Mouse (Mus musculus): ENCODE measurements around the gene Itgb3bp. TPM values are rescaled to one million over a fixed set of nuclear protein-coding genes. Genes with fewer than 3 reads are reported as not detected.
A peak's percentile ranks its signal among the peaks of the same experiment; 100 is the strongest.

The Itgb3bp gene
- polyA plus RNA-seq, 1 experiment from 2014 or later = 37.8 TPM

GRCm38 (mm10) chr4:99792365-99792764 lies 137.2 kb downstream of the Itgb3bp start:
- Histone ChIP-seq H3K4me2 (no peak overlapping the region), H3K9me3 (replicated peaks) (no peaks in the 10 kb centered on the region), H3K4me1 (no peaks in the 10 kb centered on the region), H3K4me3 (replicated peaks) (no peak overlapping the region), H3K27ac (no peak overlapping the region), H3K27me3 (no peaks in the 10 kb centered on the region), H3K36me3 (peaks cover 10% of the 10 kb centered on the region; the same call in 1 of the 2 replicates), H3K9ac (no peak overlapping the region)
- 84% methylated on average over 6 of the region's 6 CpGs for WGBS
- no peak for ATAC-seq (replicated peaks; ENCODE audit: low FRiP score)

- Histone ChIP-seq H3K4me2 (no peak overlapping the region), H3K36me3 (no peaks in the 10 kb centered on the region), H3K27me3 (no peaks in the 10 kb centered on the region), H3K9ac (no peak overlapping the region), H3K9me3 (replicated peaks) (no peaks in the 10 kb centered on the region), H3K4me3 (replicated peaks) (no peak overlapping the region), H3K4me1 (no peaks in the 10 kb centered on the region), H3K27ac (no peak overlapping the region)
- no peak for ATAC-seq (replicated peaks; ENCODE audit: low FRiP score)
- 22% methylated on average over 1 of the region's 1 CpGs for WGBS
These were observed 156.6 kb downstream of the Itgb3bp start for GRCm38 (mm10) chr4:99773041-99773440.

DNA sequence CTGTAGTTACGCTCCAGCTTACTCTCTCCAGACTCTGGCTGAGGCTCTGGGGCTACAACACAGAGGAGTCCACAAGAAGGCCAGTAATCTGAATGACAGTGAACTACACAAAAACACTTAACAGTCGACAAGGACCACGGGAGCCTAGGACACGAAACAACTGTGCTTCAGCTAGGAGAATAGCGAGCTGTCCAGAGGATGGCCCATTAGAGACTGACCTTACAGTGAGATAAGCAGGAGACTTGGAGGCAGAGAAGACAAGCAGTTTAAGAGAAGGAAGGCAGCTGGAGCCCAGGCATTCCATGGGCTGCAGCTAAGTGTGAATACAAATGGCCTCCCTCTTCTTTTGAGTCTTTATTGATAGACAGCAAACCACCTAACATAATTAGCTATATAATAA lies 159.1 kb downstream of the Itgb3bp start:
- ATAC-seq (replicated peaks; ENCODE audit: low FRiP score) = no peak; the same call in 1 of the 2 replicates
- no peak overlapping the region for H3K4me3 ChIP-seq (replicated peaks)
- H3K4me2 ChIP-seq = no peak overlapping the region
- no peaks in the 10 kb centered on the region for H3K27me3 ChIP-seq
- no peaks in the 10 kb centered on the region for H3K4me1 ChIP-seq
- WGBS = 66% methylated on average over 5 of the region's 5 CpGs
- no peak overlapping the region for H3K9ac ChIP-seq
- H3K9me3 ChIP-seq (replicated peaks) = no peaks in the 10 kb centered on the region
- no peaks in the 10 kb centered on the region for H3K36me3 ChIP-seq
- no peak overlapping the region for H3K27ac ChIP-seq

DNA sequence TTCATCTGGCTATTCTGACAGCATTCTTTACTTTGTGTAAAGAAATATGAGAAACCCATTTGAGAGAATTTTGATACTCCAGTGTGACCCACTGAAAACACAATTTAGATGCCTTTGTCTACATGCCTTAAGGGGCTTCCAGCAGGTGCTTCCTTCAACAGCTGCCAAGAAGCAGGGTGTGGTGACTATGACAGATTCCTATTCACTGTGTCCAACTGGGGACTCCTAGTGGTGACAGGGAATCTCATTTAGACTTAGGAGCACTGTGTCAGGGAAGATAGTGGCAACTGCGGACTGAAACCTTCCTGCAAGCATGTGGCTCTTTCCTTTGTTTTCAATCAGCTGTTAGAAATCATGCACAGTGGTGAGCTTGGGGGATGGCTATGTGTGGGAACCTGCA lies 162.9 kb downstream of the Itgb3bp start:
- no peak for ATAC-seq (replicated peaks; ENCODE audit: low FRiP score)
- Histone ChIP-seq H3K36me3 (no peaks in the 10 kb centered on the region), H3K9me3 (replicated peaks) (no peaks in the 10 kb centered on the region), H3K4me2 (no peak overlapping the region), H3K27ac (no peak overlapping the region), H3K9ac (no peak overlapping the region), H3K27me3 (no peaks in the 10 kb centered on the region), H3K4me3 (replicated peaks) (no peak overlapping the region), H3K4me1 (no peaks in the 10 kb centered on the region)
- 53% methylated on average over 1 of the region's 1 CpGs for WGBS

DNA sequence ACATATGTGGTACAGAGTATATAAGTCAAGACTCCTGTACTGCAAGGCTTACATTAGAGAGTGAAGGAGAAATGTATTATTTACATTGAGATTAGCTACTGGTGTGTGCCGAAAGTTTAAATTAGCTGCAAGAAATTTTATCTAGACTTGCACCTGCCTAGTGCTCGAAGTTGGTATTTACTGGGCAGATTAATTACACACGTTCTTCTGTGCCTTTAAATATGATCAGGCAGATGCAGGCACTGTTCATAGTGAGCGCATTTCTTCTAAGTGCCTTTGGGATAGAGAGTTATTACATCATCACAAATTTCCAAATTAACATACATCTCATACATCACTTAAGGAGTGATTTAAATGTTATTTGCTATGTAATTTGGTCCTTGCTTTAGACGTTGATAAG lies 163.3 kb downstream of the Itgb3bp start:
- H3K4me2 ChIP-seq = no peak overlapping the region
- H3K4me1 ChIP-seq = no peaks in the 10 kb centered on the region
- H3K27ac ChIP-seq = no peak overlapping the region
- H3K9me3 ChIP-seq (replicated peaks) = no peaks in the 10 kb centered on the region
- no peaks in the 10 kb centered on the region for H3K36me3 ChIP-seq
- H3K4me3 ChIP-seq (replicated peaks) = no peak overlapping the region
- H3K27me3 ChIP-seq = no peaks in the 10 kb centered on the region
- H3K9ac ChIP-seq = no peak overlapping the region
- 81% methylated on average over 5 of the region's 5 CpGs for WGBS
- no peak for ATAC-seq (replicated peaks; ENCODE audit: low FRiP score)

DNA sequence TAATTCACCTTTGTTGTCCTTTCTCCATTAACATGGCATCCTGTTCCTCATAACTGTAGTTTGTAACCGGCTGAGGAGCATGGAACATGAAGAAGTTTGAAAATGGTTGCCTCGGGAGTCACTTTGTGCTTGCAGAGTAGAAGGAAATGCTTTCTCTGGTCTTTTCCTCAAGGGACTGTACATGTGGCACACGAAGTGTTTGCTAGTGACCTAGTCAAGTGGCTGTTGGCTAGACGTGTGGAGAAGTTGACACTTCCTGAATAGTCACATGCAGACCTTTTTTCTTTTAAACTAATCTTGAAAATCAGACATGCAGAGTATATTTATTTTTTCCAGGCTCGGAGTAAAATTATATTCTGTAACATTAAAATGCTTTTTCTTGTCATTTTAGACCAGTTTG lies 177.2 kb downstream of the Itgb3bp start:
- no peaks in the 10 kb centered on the region for H3K27me3 ChIP-seq
- no peak overlapping the region for H3K9ac ChIP-seq
- no peaks in the 10 kb centered on the region for H3K9me3 ChIP-seq (replicated peaks)
- no peak for ATAC-seq (replicated peaks; ENCODE audit: low FRiP score)
- WGBS = 86% methylated on average over 5 of the region's 5 CpGs
- no peak overlapping the region for H3K27ac ChIP-seq
- H3K4me3 ChIP-seq (replicated peaks) = no peak overlapping the region
- H3K36me3 ChIP-seq = peaks cover 17% of the 10 kb centered on the region
- H3K4me2 ChIP-seq = no peak overlapping the region
- no peaks in the 10 kb centered on the region for H3K4me1 ChIP-seq

DNA sequence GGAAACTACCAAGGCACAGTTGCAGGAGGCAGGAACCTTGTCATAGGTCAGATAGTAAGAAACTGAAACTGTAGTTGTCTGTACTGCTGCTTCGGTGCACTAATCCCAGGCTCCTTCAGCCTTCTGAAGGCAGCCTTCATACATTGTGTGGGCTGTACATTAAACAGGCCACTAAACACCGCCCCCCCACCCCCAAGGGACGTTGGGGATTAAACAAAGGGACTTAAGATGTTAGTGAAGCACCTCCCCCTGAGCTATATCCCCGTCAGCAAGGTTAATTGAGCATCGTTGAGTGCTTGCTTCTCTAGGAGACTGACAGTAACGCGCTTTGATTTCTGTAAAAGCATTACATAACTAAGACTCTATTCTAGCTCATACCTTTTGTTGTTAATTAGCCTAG lies 189.8 kb downstream of the Itgb3bp start:
- H3K9ac ChIP-seq = no peak overlapping the region
- WGBS = 57% methylated on average over 7 of the region's 7 CpGs
- no peak for ATAC-seq (replicated peaks; ENCODE audit: low FRiP score)

GRCm38 (mm10) chr4:99725914-99726451 lies 203.6 kb downstream of the Itgb3bp start:
- H3K27ac ChIP-seq = no peak overlapping the region
- peaks cover 8% of the 10 kb centered on the region for H3K9me3 ChIP-seq (replicated peaks)
- H3K36me3 ChIP-seq = peaks cover 59% of the 10 kb centered on the region
- WGBS = 89% methylated on average over 8 of the region's 8 CpGs
- ATAC-seq (replicated peaks; ENCODE audit: low FRiP score) = no peak
- no peak overlapping the region for H3K9ac ChIP-seq
- H3K27me3 ChIP-seq = no peaks in the 10 kb centered on the region
- H3K4me2 ChIP-seq = no peak overlapping the region
- H3K4me1 ChIP-seq = no peaks in the 10 kb centered on the region
- H3K4me3 ChIP-seq (replicated peaks) = no peak overlapping the region

More for the DNA sequence above, 189.8 kb downstream of the Itgb3bp start:
- Histone ChIP-seq H3K4me3 (replicated peaks) (no peak overlapping the region), H3K4me2 (no peak overlapping the region), H3K36me3 (peaks cover 8% of the 10 kb centered on the region; the same call in 1 of the 2 replicates), H3K4me1 (no peaks in the 10 kb centered on the region), H3K9me3 (replicated peaks) (no peaks in the 10 kb centered on the region), H3K27me3 (no peaks in the 10 kb centered on the region), H3K27ac (no peak overlapping the region)

DNA sequence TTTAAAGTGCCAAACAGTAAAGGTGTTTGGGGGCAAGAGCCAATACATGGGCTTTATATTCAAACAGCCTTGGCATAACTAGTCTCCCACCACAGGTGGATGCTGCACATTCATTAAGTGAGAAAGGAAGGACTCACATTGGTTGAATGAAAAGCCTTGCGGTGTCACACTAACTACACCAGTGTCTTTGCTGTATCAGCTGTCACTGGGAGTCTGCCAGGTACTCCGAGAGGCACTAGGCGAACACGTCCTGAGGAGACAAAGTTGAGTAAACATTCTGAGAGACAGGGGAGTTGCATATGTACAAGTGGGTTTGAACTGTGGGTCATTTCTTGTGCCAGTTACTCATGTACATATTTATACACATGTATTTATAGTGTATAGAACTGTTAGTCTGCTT lies 205.3 kb downstream of the Itgb3bp start:
- no peak overlapping the region for H3K9ac ChIP-seq

GRCm38 (mm10) chr4:99717905-99718304 lies 211.7 kb downstream of the Itgb3bp start:
- ATAC-seq (replicated peaks; ENCODE audit: low FRiP score) = no peak
- Histone ChIP-seq H3K27ac (no peak overlapping the region), H3K36me3 (peaks cover 23% of the 10 kb centered on the region), H3K4me3 (replicated peaks) (no peak overlapping the region), H3K4me1 (peaks cover 12% of the 10 kb centered on the region), H3K27me3 (no peaks in the 10 kb centered on the region), H3K4me2 (no peak overlapping the region), H3K9ac (no peak overlapping the region), H3K9me3 (replicated peaks) (no peaks in the 10 kb centered on the region)
- WGBS = 55% methylated on average over 4 of the region's 4 CpGs

More for the DNA sequence above, 205.3 kb downstream of the Itgb3bp start:
- Histone ChIP-seq H3K27me3 (no peaks in the 10 kb centered on the region), H3K4me3 (replicated peaks) (no peak overlapping the region), H3K9me3 (replicated peaks) (no peaks in the 10 kb centered on the region), H3K36me3 (peaks cover 51% of the 10 kb centered on the region), H3K27ac (no peak overlapping the region), H3K4me1 (no peaks in the 10 kb centered on the region), H3K4me2 (no peak overlapping the region)
- 87% methylated on average over 4 of the region's 4 CpGs for WGBS
- no peak for ATAC-seq (replicated peaks; ENCODE audit: low FRiP score)

GRCm38 (mm10) chr4:99715783-99716416 lies 213.7 kb downstream of the Itgb3bp start:
- peak; percentile 80 for ATAC-seq (replicated peaks; ENCODE audit: low FRiP score)
- Histone ChIP-seq H3K4me1 (peaks cover 12% of the 10 kb centered on the region), H3K36me3 (peaks cover 17% of the 10 kb centered on the region), H3K9ac (peak overlapping the region; percentile 64), H3K27me3 (no peaks in the 10 kb centered on the region), H3K27ac (peak overlapping the region; percentile 61), H3K4me3 (replicated peaks) (peak overlapping the region; percentile 67), H3K9me3 (replicated peaks) (no peaks in the 10 kb centered on the region), H3K4me2 (peak overlapping the region; percentile 85)
- WGBS = 24% methylated on average over 25 of the region's 25 CpGs
